Mouse (Mus musculus) WW6 (cell line): ENCODE measurements around the gene Ccdc188.
A peak's percentile ranks its signal among the peaks of the same experiment; 100 is the strongest.

Experiments
- DNase-seq: peaks from one replicate; pipeline ENCODE4 v3.0.0-alpha.2; 2013; ENCODE audit warnings: low read depth, low spot score

Ccdc188 gene

GRCm38 (mm10) chr16:18201620-18202019 lies 16.1 kb upstream of the Ccdc188 start:
- no peak for DNase-seq

- no peak for DNase-seq
These were observed 15.6 kb upstream of the Ccdc188 start for GRCm38 (mm10) chr16:18202061-18202460.

GRCm38 (mm10) chr16:18203430-18204091 lies 14.1 kb upstream of the Ccdc188 start:
- no peak for DNase-seq

- DNase-seq: no peak
These were observed 6.8 kb upstream of the Ccdc188 start for GRCm38 (mm10) chr16:18210701-18211416.

- peak; percentile 49 for DNase-seq
These were observed 6.1 kb upstream of the Ccdc188 start for GRCm38 (mm10) chr16:18211417-18212171.

GRCm38 (mm10) chr16:18213689-18214088 lies 4.0 kb upstream of the Ccdc188 start:
- no peak for DNase-seq

GRCm38 (mm10) chr16:18214858-18215257 lies 2.8 kb upstream of the Ccdc188 start:
- no peak for DNase-seq

GRCm38 (mm10) chr16:18218580-18218996 lies 909 bp downstream of the Ccdc188 start:
- no peak for DNase-seq

- DNase-seq: no peak
These were observed 2.3 kb downstream of the Ccdc188 start for GRCm38 (mm10) chr16:18220001-18220400.

GRCm38 (mm10) chr16:18220856-18221542 lies 3.3 kb downstream of the Ccdc188 start:
- no peak for DNase-seq

- no peak for DNase-seq
These were observed 3.8 kb downstream of the Ccdc188 start for GRCm38 (mm10) chr16:18221543-18221898.

- DNase-seq: no peak
These were observed 4.5 kb downstream of the Ccdc188 start for GRCm38 (mm10) chr16:18222188-18222587.

- no peak for DNase-seq
These were observed 9.5 kb downstream of the Ccdc188 start for GRCm38 (mm10) chr16:18227187-18227586.

GRCm38 (mm10) chr16:18227897-18228422 lies 10.3 kb downstream of the Ccdc188 start:
- no peak for DNase-seq

- DNase-seq: no peak
These were observed 11.2 kb downstream of the Ccdc188 start for GRCm38 (mm10) chr16:18228856-18229255.

GRCm38 (mm10) chr16:18229622-18230021 lies 11.9 kb downstream of the Ccdc188 start:
- no peak for DNase-seq

GRCm38 (mm10) chr16:18230617-18231016 lies 12.9 kb downstream of the Ccdc188 start:
- DNase-seq: no peak

GRCm38 (mm10) chr16:18231047-18231446 lies 13.4 kb downstream of the Ccdc188 start:
- DNase-seq: no peak

GRCm38 (mm10) chr16:18231451-18231850 lies 13.8 kb downstream of the Ccdc188 start:
- no peak for DNase-seq

GRCm38 (mm10) chr16:18233451-18233850 lies 15.8 kb downstream of the Ccdc188 start:
- no peak for DNase-seq

GRCm38 (mm10) chr16:18233919-18234670 lies 16.4 kb downstream of the Ccdc188 start:
- DNase-seq: no peak
